Mouse (Mus musculus) testis, adult 2 months (tissue): Measurements from ENCODE around the gene Rpn2. TPM values are rescaled to one million over a fixed set of nuclear protein-coding genes. Genes with fewer than 3 reads are reported as not detected.

ENCODE experiments used
- H3K27ac ChIP-seq: fragments of 200-500 bp; 2 replicates; pipeline ENCODE4 v1.5.1; 2012; ENCODE audit warnings: low read depth, low read length; ENCODE audit not compliant: control insufficient read depth, insufficient read depth
- H3K27me3 ChIP-seq: fragments of 200-500 bp; 2 replicates; pipeline ENCODE4 v1.6.1; 2012; ENCODE audit warnings: mild to moderate bottlenecking, low read length, moderate library complexity; ENCODE audit not compliant: control insufficient read depth, insufficient read depth
- H3K36me3 ChIP-seq: fragments of 200-500 bp; 2 replicates; pipeline ENCODE4 v1.6.1; 2012; ENCODE audit warnings: mild to moderate bottlenecking, low read length; ENCODE audit not compliant: control insufficient read depth, insufficient read depth
- H3K4me1 ChIP-seq: fragments of 200-500 bp; 2 replicates; pipeline ENCODE4 v1.6.1; 2012; ENCODE audit warnings: low read length; ENCODE audit not compliant: control insufficient read depth, insufficient read depth
- H3K4me3 ChIP-seq: fragments of 200-500 bp; 2 replicates; pipeline ENCODE4 v1.5.1; 2012; ENCODE audit warnings: low read depth, mild to moderate bottlenecking, low read length, moderate library complexity, mixed read lengths; ENCODE audit not compliant: control insufficient read depth
- CTCF ChIP-seq: fragments of 200-500 bp; IDR thresholded peaks from 2 replicates; pipeline ENCODE4 v1.5.1; 2012; ENCODE audit warnings: low read depth, mild to moderate bottlenecking, inconsistent platforms, low read length, moderate library complexity; ENCODE audit not compliant: control insufficient read depth, insufficient read depth, insufficient replicate concordance
- POLR2A ChIP-seq: fragments of 200-500 bp; IDR thresholded peaks from 2 replicates; pipeline ENCODE4 v1.6.1; 2012; ENCODE audit warnings: low read depth, mild to moderate bottlenecking, inconsistent platforms, low read length, moderate library complexity; ENCODE audit not compliant: control insufficient read depth
- polyA plus RNA-seq: library from polyadenylated mRNA; depleted of rRNA; stranded (reverse); fragments of >200 nt; gene quantifications from 2 replicates; pipeline ENCODE4 v1.2.3, GENCODE M21; 2012; rRNA removed

The Rpn2 gene
- polyA plus RNA-seq = 400 and 406 TPM in 2 replicates

GRCm38 (mm10) chr2:157278717-157279415 lies at the start of gene Rpn2:
Gene Rpn2 (plus strand): TSS chr2:157279017.
- Histone ChIP-seq H3K36me3 (no peaks in the 10 kb centered on the region; the same call in 1 of the 2 replicates), H3K27ac (peak within 1 kb of the TSS; percentile 98), H3K4me3 (peak within 1 kb of the TSS; percentile 95), H3K4me1 (peaks cover 5% of the 10 kb centered on the region; the same call in 1 of the 2 replicates), H3K27me3 (no peaks in the 10 kb centered on the region)
- peak; percentile 16; the same call in 1 of the 2 replicates for TF ChIP-seq POLR2A
- no peak for TF ChIP-seq CTCF

DNA sequence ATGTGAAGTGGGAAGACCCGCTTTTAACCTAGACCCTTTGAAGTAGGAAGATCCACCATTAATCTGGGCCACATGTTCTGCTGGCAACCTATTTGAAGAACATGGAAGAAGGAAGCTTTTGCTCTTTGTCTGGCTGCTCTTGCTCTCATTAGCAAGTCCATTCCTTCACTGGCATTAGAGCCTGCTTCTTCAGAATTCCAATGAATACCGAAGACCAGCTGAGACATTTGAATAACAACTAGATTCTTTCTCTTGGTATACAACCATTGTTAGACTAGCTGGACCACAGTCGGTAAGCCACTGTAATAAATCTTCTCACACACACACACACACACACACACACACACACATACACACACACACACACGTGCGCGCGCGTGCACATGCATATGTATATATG lies 42.9 kb upstream of the Rpn2 start:
- no peak overlapping the region for H3K27ac ChIP-seq
- no peak for TF ChIP-seq POLR2A
- TF ChIP-seq CTCF = no peak
- H3K4me1 ChIP-seq = no peaks in the 10 kb centered on the region
- no peak overlapping the region for H3K4me3 ChIP-seq
- H3K27me3 ChIP-seq = no peaks in the 10 kb centered on the region
- H3K36me3 ChIP-seq = no peaks in the 10 kb centered on the region

DNA sequence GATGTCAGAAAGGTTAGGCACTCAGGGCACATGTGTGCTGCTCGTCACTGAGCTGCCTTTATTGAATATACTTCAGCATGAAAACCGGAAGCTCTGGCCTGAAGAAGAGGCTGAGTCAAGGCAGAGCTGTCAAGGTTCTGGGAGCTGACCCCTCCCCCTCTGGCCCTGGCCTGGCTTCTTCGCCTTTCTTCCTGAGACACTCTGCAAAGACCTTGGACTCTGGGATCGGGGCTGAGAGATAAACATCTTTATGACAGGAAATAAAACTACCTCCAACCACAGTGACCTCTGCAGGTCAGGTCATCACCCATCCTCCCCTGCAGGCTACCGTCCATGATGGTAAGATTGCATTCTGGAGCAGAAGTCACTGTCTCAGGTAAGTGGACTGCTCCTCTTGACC lies 33.8 kb upstream of the Rpn2 start:
- TF ChIP-seq CTCF (no peak), POLR2A (no peak)
- no peaks in the 10 kb centered on the region for H3K27me3 ChIP-seq
- H3K27ac ChIP-seq = no peak overlapping the region
- no peaks in the 10 kb centered on the region for H3K4me1 ChIP-seq
- no peaks in the 10 kb centered on the region for H3K36me3 ChIP-seq
- no peak overlapping the region for H3K4me3 ChIP-seq

DNA sequence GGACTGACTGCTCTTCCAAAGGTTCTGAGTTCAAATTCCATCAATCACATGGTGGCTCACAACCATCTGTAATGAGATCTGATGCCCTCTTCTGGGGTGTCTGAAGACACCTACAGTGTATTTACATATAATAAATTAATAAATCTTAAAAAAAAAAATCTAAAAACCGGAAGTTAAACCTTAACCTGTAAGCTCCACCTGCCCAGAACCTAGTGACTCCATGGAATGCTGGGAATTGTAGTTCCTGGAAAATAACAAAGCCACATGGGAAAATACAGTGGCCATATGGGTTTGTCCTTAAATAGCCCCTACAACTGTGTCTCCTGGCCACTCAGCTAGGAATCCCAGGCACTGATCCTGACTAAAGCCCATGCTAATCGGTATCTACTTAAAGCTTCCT lies 33.2 kb upstream of the Rpn2 start:
- H3K4me1 ChIP-seq = no peaks in the 10 kb centered on the region
- no peak overlapping the region for H3K4me3 ChIP-seq
- no peaks in the 10 kb centered on the region for H3K27me3 ChIP-seq
- no peak overlapping the region for H3K27ac ChIP-seq
- no peaks in the 10 kb centered on the region for H3K36me3 ChIP-seq
- TF ChIP-seq POLR2A = no peak
- TF ChIP-seq CTCF = no peak

DNA sequence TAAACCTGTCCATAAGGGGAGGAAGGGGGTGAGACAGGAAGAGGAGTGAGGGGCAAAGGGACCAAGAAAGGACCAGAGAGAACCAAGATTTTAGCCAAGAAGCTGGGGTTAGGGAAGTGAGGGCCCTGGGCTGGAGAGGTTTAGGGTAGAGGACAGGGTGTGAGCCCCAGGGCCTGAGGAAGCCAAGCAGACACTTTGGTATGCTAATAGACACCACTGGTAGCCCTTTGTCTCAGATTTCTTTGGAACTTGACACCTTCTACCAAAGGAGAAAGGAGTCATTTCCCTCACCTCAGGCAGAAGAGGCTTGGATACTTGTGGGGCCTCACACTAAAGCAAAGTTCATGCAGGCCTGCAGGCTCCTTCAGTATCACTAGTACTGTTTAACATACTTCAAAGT lies 30.7 kb upstream of the Rpn2 start:
- no peaks in the 10 kb centered on the region for H3K27me3 ChIP-seq
- no peak overlapping the region for H3K27ac ChIP-seq
- H3K4me1 ChIP-seq = no peaks in the 10 kb centered on the region
- H3K36me3 ChIP-seq = no peaks in the 10 kb centered on the region
- TF ChIP-seq POLR2A = no peak
- no peak for TF ChIP-seq CTCF
- no peak overlapping the region for H3K4me3 ChIP-seq

DNA sequence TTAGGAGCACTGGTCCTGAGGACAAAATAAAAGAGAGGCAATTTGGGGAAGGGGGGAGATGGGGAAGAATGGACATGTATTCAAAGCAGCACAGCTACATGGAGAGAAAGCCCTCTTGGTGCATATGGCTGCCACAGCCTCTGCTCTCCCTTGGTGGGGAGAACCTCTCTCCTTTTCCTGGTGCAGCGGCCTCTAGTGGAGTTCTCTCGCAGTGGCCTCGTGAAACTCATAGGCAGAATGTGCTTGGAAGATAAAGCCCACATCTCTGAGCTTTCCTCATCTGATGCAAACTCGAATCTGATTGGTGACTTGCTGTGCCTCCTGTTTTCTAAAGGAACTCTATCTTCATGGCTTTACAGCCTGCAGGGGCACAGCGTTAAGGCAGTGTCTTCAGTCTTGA lies 19.1 kb upstream of the Rpn2 start:
- Histone ChIP-seq H3K27me3 (no peaks in the 10 kb centered on the region), H3K4me1 (no peaks in the 10 kb centered on the region), H3K36me3 (peaks cover 2% of the 10 kb centered on the region; the same call in 1 of the 2 replicates), H3K4me3 (no peak overlapping the region), H3K27ac (no peak overlapping the region)
- TF ChIP-seq POLR2A = no peak
- peak; percentile 61; the same call in 1 of the 2 replicates for TF ChIP-seq CTCF

DNA sequence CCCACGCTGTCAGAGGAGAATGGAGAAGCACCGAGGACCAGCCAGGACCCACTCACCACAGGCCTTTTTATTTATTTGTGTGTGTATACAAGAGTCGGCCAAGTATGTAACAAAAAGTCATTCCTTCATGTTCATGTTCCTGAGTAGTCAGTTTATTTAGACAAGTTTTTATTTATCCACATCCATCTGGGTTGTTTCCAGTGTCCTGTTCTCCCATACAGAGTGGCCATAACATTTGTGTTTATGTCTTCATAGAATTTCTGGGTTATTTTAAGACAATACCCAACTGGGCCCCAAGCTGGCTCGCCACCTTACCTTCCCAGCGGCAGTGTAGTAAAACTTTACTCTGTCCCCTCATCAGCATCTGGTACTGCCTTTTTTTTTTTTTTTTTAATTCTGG lies 16.9 kb upstream of the Rpn2 start:
- TF ChIP-seq CTCF (no peak), POLR2A (no peak)
- Histone ChIP-seq H3K4me3 (no peak overlapping the region), H3K27me3 (no peaks in the 10 kb centered on the region), H3K27ac (no peak overlapping the region), H3K36me3 (no peaks in the 10 kb centered on the region), H3K4me1 (no peaks in the 10 kb centered on the region)
